Mouse (Mus musculus) lung, embryonic 14.5 days (tissue): Measurements from ENCODE around the gene Wdr54. TPM values are rescaled to one million over a fixed set of nuclear protein-coding genes. Genes with fewer than 3 reads are reported as not detected.
A peak's percentile ranks its signal among the peaks of the same experiment; 100 is the strongest.

Experiments used
- ATAC-seq: fragments of 200-750 bp; cut with Nextera tagmentation; 2 replicates; pipeline ENCODE4 v1.8.0; 2017; ENCODE audit warnings: mild to moderate bottlenecking, moderate TSS enrichment, moderate library complexity; ENCODE audit not compliant: insufficient read depth
- DNase-seq: peaks from one replicate; pipeline ENCODE4 v3.0.0-alpha.2; 2015
- H3K27ac ChIP-seq: fragments of 300-500 bp; sonication (generic); 2 replicates; pipeline ENCODE4 v1.5.1; 2014; ENCODE audit warnings: low read depth, mild to moderate bottlenecking, moderate library complexity
- H3K27me3 ChIP-seq: fragments of 300-500 bp; sonication (generic); 2 replicates; pipeline ENCODE4 v1.6.1; 2014; ENCODE audit warnings: low read length, control low read depth; ENCODE audit not compliant: insufficient read depth
- H3K36me3 ChIP-seq: fragments of 300-500 bp; sonication (generic); 2 replicates; pipeline ENCODE4 v1.6.1; 2014; ENCODE audit warnings: control low read depth; ENCODE audit not compliant: insufficient read depth
- H3K4me1 ChIP-seq: fragments of 300-500 bp; sonication (generic); 2 replicates; pipeline ENCODE4 v1.6.1; 2014; ENCODE audit warnings: antibody characterized with exemption, control low read depth; ENCODE audit not compliant: insufficient read depth
- H3K4me2 ChIP-seq: fragments of 300-500 bp; sonication (generic); 2 replicates; pipeline ENCODE4 v1.6.1; 2014; ENCODE audit warnings: mild to moderate bottlenecking
- H3K4me3 ChIP-seq: fragments of 300-500 bp; sonication (generic); 2 replicates; pipeline ENCODE4 v1.5.1; 2014; ENCODE audit warnings: low read depth, low read length
- H3K9ac ChIP-seq: fragments of 300-500 bp; sonication (generic); 2 replicates; pipeline ENCODE4 v1.6.1; 2014
- H3K9me3 ChIP-seq: fragments of 300-500 bp; sonication (generic); 2 replicates; pipeline ENCODE4 v1.6.1; 2016; ENCODE audit warnings: low read depth, low read length, control low read depth
- CTCF ChIP-seq: IDR thresholded peaks from 2 replicates; pipeline ENCODE4 v1.5.1; 2016; ENCODE audit warnings: antibody characterized with exemption, low read depth
- WGBS: fragments of 180-500 bp; shearing (Covaris S2); extraction: QIAGEN DNeasy Blood & Tissue Kit; methylation state at CpG from one replicate; pipeline ENCODE4 v1.1.7; 2014; 5-methylcytosine and 5-hydroxymethylcytosine counted together
- polyA plus RNA-seq: library from polyadenylated mRNA; unstranded; fragments of >200 nt; fragmentation: Nextera tagmentation; extraction: Ambion mirVana; gene quantifications from 2 replicates; pipeline ENCODE4 v1.2.1, GENCODE M21; 2014

The Wdr54 gene
- polyA plus RNA-seq, 1 experiment from 2014 or later, result 8.5 TPM

- DNase-seq (peak; percentile 76), ATAC-seq (peak; percentile 70)
- H3K9ac ChIP-seq, result peak overlapping the region; percentile 13; the same call in 1 of the 2 replicates
- no peaks in the 10 kb centered on the region for H3K9me3 ChIP-seq
- peaks cover 57% of the 10 kb centered on the region for H3K36me3 ChIP-seq
- peak overlapping the region; percentile 9; the same call in 1 of the 2 replicates for H3K4me3 ChIP-seq
- H3K27me3 ChIP-seq, result no peaks in the 10 kb centered on the region
- peak overlapping the region; percentile 46 for H3K4me2 ChIP-seq
- H3K4me1 ChIP-seq, result no peaks in the 10 kb centered on the region
- TF ChIP-seq CTCF, result no peak
- WGBS, result 21% methylated on average over 25 of the region's 25 CpGs
- H3K27ac ChIP-seq, result no peak overlapping the region
These were observed 30.0 kb upstream of the Wdr54 start for GRCm38 (mm10) chr6:83185895-83186861.

- Histone ChIP-seq H3K4me3 (no peak overlapping the region), H3K4me2 (no peak overlapping the region), H3K9ac (no peak overlapping the region), H3K36me3 (peaks cover 45% of the 10 kb centered on the region), H3K4me1 (no peaks in the 10 kb centered on the region), H3K27ac (no peak overlapping the region), H3K27me3 (no peaks in the 10 kb centered on the region), H3K9me3 (no peaks in the 10 kb centered on the region)
- ATAC-seq (no peak), DNase-seq (peak; percentile 55)
- TF ChIP-seq CTCF, result peak; percentile 66
- WGBS, result 87% methylated on average over 3 of the region's 3 CpGs
These were observed 28.8 kb upstream of the Wdr54 start for GRCm38 (mm10) chr6:83184858-83185435.

- WGBS, result 71% methylated on average over 6 of the region's 6 CpGs
These were observed 24.4 kb upstream of the Wdr54 start for GRCm38 (mm10) chr6:83180605-83181004.

GRCm38 (mm10) chr6:83179390-83180117, 23.4 kb upstream of the Wdr54 start:
- no peak overlapping the region for H3K27ac ChIP-seq
- peaks cover 27% of the 10 kb centered on the region; the same call in 1 of the 2 replicates for H3K36me3 ChIP-seq
- TF ChIP-seq CTCF, result no peak
- H3K4me1 ChIP-seq, result no peaks in the 10 kb centered on the region
- WGBS, result 15% methylated on average over 12 of the region's 12 CpGs
- H3K9ac ChIP-seq, result peak overlapping the region; percentile 53
- no peaks in the 10 kb centered on the region for H3K27me3 ChIP-seq
- ATAC-seq (peak; percentile 90), DNase-seq (peak; percentile 77)
- H3K9me3 ChIP-seq, result no peaks in the 10 kb centered on the region
- peak overlapping the region; percentile 58 for H3K4me2 ChIP-seq
- peak overlapping the region; percentile 21; the same call in 1 of the 2 replicates for H3K4me3 ChIP-seq

More at GRCm38 (mm10) chr6:83180605-83181004, 24.4 kb upstream of the Wdr54 start:
- TF ChIP-seq CTCF, result no peak
- ATAC-seq, result no peak
- Histone ChIP-seq H3K4me2 (no peak overlapping the region), H3K27me3 (no peaks in the 10 kb centered on the region), H3K9me3 (no peaks in the 10 kb centered on the region), H3K4me3 (no peak overlapping the region), H3K27ac (no peak overlapping the region), H3K36me3 (peaks cover 27% of the 10 kb centered on the region; the same call in 1 of the 2 replicates), H3K4me1 (no peaks in the 10 kb centered on the region), H3K9ac (no peak overlapping the region)
- DNase-seq, result no peak

- Histone ChIP-seq H3K36me3 (0 out of 2 replicates have a peak, but pooled peaks cover 7% of the 10 kb centered on the region), H3K4me3 (no peak overlapping the region), H3K9ac (no peak overlapping the region), H3K4me2 (no peak overlapping the region), H3K27ac (no peak overlapping the region), H3K27me3 (no peaks in the 10 kb centered on the region), H3K9me3 (no peaks in the 10 kb centered on the region), H3K4me1 (no peaks in the 10 kb centered on the region)
- ATAC-seq, result no peak
- WGBS, result 83% methylated on average over 8 of the region's 8 CpGs
- DNase-seq, result no peak
- TF ChIP-seq CTCF, result no peak
These were observed 19.8 kb upstream of the Wdr54 start for GRCm38 (mm10) chr6:83175996-83176395.

- 70% methylated on average over 9 of the region's 9 CpGs for WGBS
- Histone ChIP-seq H3K4me3 (no peak overlapping the region), H3K9me3 (no peaks in the 10 kb centered on the region), H3K9ac (no peak overlapping the region), H3K27ac (no peak overlapping the region), H3K4me1 (peaks cover under 1% of the 10 kb centered on the region; the same call in 1 of the 2 replicates), H3K4me2 (no peak overlapping the region), H3K27me3 (no peaks in the 10 kb centered on the region), H3K36me3 (0 out of 2 replicates have a peak, but pooled peaks cover 7% of the 10 kb centered on the region)
- DNase-seq (no peak), ATAC-seq (no peak)
- no peak for TF ChIP-seq CTCF
These were observed 16.2 kb upstream of the Wdr54 start for GRCm38 (mm10) chr6:83172240-83172920.
